Mouse (Mus musculus) mature B cell (primary cell): ENCODE results near the gene N4bp3.
"Not testable (repeated sequence)": the region's sequence is repeated elsewhere in the genome, so short reads cannot be mapped to it uniquely, and the experiment has no call there.

Source experiments
- in situ Hi-C: fragments of 300-500 bp; cut with MboI; formaldehyde crosslinking; loops from 2 replicates; pipeline ENCODE4 v1.14.3; 2019

N4bp3 gene

GRCm38 (mm10) chr11:51650691-51651515 is at the start of gene N4bp3, which contains the start of gene D930048N14Rik:
Gene N4bp3, minus strand, starts transcription at chr11:51650842.
Gene D930048N14Rik, plus strand, starts transcription at chr11:51650954.
- in situ Hi-C loops = no loop called here

- in situ Hi-C loops = no loop called here
Observed at GRCm38 (mm10) chr11:51694984-51695383, 44.3 kb upstream of the N4bp3 start.

- in situ Hi-C loops = not testable (repeated sequence)
Observed at GRCm38 (mm10) chr11:51690597-51690996, 40.0 kb upstream of the N4bp3 start.

GRCm38 (mm10) chr11:51689343-51689742 is 38.7 kb upstream of the N4bp3 start:
- in situ Hi-C loops = no loop called here

- in situ Hi-C loops = no loop called here
Observed at GRCm38 (mm10) chr11:51688330-51689328, 38.0 kb upstream of the N4bp3 start, which contains the start of gene 0610009B22Rik. Gene 0610009B22Rik, minus strand, starts transcription at chr11:51688874.

GRCm38 (mm10) chr11:51681976-51682374 is 31.3 kb upstream of the N4bp3 start:
- in situ Hi-C loops = loop anchor here (5.0 kb wide), 1 partner anchor 65 kb away; the partner anchor contains the start of gene Nhp2

- in situ Hi-C loops = loop anchor here (5.0 kb wide), 1 partner anchor 64 kb away; the partner anchor contains the start of gene Nhp2
Observed at GRCm38 (mm10) chr11:51681324-51681975, 30.8 kb upstream of the N4bp3 start.

- in situ Hi-C loops = no loop called here
Observed at GRCm38 (mm10) chr11:51679466-51679865, 28.8 kb upstream of the N4bp3 start.

GRCm38 (mm10) chr11:51677737-51678418 is 27.2 kb upstream of the N4bp3 start:
- in situ Hi-C loops = no loop called here

- in situ Hi-C loops = no loop called here
Observed at GRCm38 (mm10) chr11:51675386-51675785, 24.7 kb upstream of the N4bp3 start.

GRCm38 (mm10) chr11:51673291-51673690 is 22.6 kb upstream of the N4bp3 start:
- in situ Hi-C loops = no loop called here

- in situ Hi-C loops = no loop called here
Observed at GRCm38 (mm10) chr11:51671376-51671775, 20.7 kb upstream of the N4bp3 start.

- in situ Hi-C loops = no loop called here
Observed at GRCm38 (mm10) chr11:51670846-51671245, 20.2 kb upstream of the N4bp3 start.

GRCm38 (mm10) chr11:51664747-51665146 is 14.1 kb upstream of the N4bp3 start:
- in situ Hi-C loops = not testable (repeated sequence)

- in situ Hi-C loops = no loop called here
Observed at GRCm38 (mm10) chr11:51662632-51663031, 12.0 kb upstream of the N4bp3 start.

GRCm38 (mm10) chr11:51661867-51662365 is 11.3 kb upstream of the N4bp3 start:
- in situ Hi-C loops = no loop called here

- in situ Hi-C loops = no loop called here
Observed at GRCm38 (mm10) chr11:51658705-51659104, 8.1 kb upstream of the N4bp3 start.

- in situ Hi-C loops = no loop called here
Observed at GRCm38 (mm10) chr11:51658291-51658690, 7.6 kb upstream of the N4bp3 start.

- in situ Hi-C loops = no loop called here
Observed at GRCm38 (mm10) chr11:51656798-51657521, 6.3 kb upstream of the N4bp3 start.

GRCm38 (mm10) chr11:51654891-51655290 is 4.2 kb upstream of the N4bp3 start:
- in situ Hi-C loops = no loop called here
